Mouse (Mus musculus) left cerebral cortex, adult 2 months (tissue): ENCODE results near the gene Pth1r. TPM values are rescaled to one million over a fixed set of nuclear protein-coding genes. Genes with fewer than 3 reads are reported as not detected.
A peak's percentile ranks its signal among the peaks of the same experiment; 100 is the strongest.

Source experiments
- DNase-seq, 2 experiments: peaks; one replicate each; pipeline ENCODE4 v3.0.0; 2021 to 2022; ENCODE audit warnings: low spot score in 2 of 2, mixed read lengths in 1 of 2; ENCODE audit errors: extremely low spot score in 1 of 2
- H3K27ac ChIP-seq: fragments of 200-600 bp; 2 replicates; pipeline ENCODE4 v1.8.1; 2022
- H3K4me3 ChIP-seq: fragments of 200-600 bp; 2 replicates; pipeline ENCODE4 v1.8.1; 2022
- CTCF ChIP-seq: fragments of 200-600 bp; IDR thresholded peaks from 2 replicates; pipeline ENCODE4 v1.8.1; 2022; ENCODE audit warnings: antibody characterized with exemption, mild to moderate bottlenecking, moderate library complexity
- intact Hi-C: fragments of 180-260 bp; cut with DNase I; formaldehyde crosslinking; loops from one replicate; pipeline ENCODE4 v1.15.1; 2025
- long read RNA-seq, 2 experiments: library from polyadenylated mRNA; stranded (forward); transcript quantifications; one replicate each; pipeline ENCODE4 v2.0.0; 2021; ENCODE audit warnings: borderline mapping rate in 2 of 2
- total RNA-seq, 2 experiments: library from RNA; stranded (reverse); gene quantifications; 2 replicates each; pipeline ENCODE4 v1.2.3; 2021

Gene Pth1r
- total RNA-seq: 1 to 10 TPM; 5.8 to 7.2 TPM
- long read RNA-seq, experiment 1, transcript Pth1r-202 (15 exons, 2,219 nt): major isoform, 6 of 13 reads
- long read RNA-seq, experiment 1, partial matches to known transcripts: 2 of 13 reads
- long read RNA-seq, experiment 1, other reads (novel, unspliced or antisense): 2 of 13 reads
- long read RNA-seq, experiment 2, transcript Pth1r-202 (15 exons, 2,219 nt): major isoform, 9 of 13 reads
- long read RNA-seq, experiment 2, partial matches to known transcripts: 0 of 13 reads
- long read RNA-seq, experiment 2, other reads (novel, unspliced or antisense): 2 of 13 reads

GRCm38 (mm10) chr9:110746961-110747360 lies at the start of gene Pth1r:
Pth1r (minus strand) TSS chr9:110747145.
- H3K27ac ChIP-seq: no peak within 1 kb of the TSS
- TF ChIP-seq CTCF: no peak
- intact Hi-C loops: no loop called here
- DNase-seq: no peak
- no peak within 1 kb of the TSS for H3K4me3 ChIP-seq

- H3K27ac ChIP-seq: no peak overlapping the region
- TF ChIP-seq CTCF: no peak
- DNase-seq: no peak
- intact Hi-C loops: no loop called here
- no peak overlapping the region for H3K4me3 ChIP-seq
Measured at GRCm38 (mm10) chr9:110790462-110790861, 43.5 kb upstream of the Pth1r start.

- Histone ChIP-seq H3K27ac (no peak overlapping the region), H3K4me3 (no peak overlapping the region)
- DNase-seq: no peak
- intact Hi-C loops: no loop called here
- TF ChIP-seq CTCF: peak; percentile 1; the same call in 1 of the 2 replicates
Measured at GRCm38 (mm10) chr9:110788169-110788568, 41.2 kb upstream of the Pth1r start.

GRCm38 (mm10) chr9:110783611-110784010 lies 36.7 kb upstream of the Pth1r start:
- TF ChIP-seq CTCF: no peak
- no peak overlapping the region for H3K4me3 ChIP-seq
- DNase-seq: no peak
- intact Hi-C loops: loop anchor here (5.0 kb wide), 1 partner anchor 151 kb away; no protein-coding TSS in a partner anchor
- H3K27ac ChIP-seq: no peak overlapping the region

GRCm38 (mm10) chr9:110781731-110782130 lies 34.8 kb upstream of the Pth1r start:
- no peak for TF ChIP-seq CTCF
- intact Hi-C loops: loop anchor here (1.0 to 5.0 kb wide), 5 partner anchors 51 to 370 kb away; no protein-coding TSS in a partner anchor
- Histone ChIP-seq H3K27ac (peak overlapping the region; percentile 76), H3K4me3 (peak overlapping the region; percentile 56)
- DNase-seq: peak; percentile 63 to 74

- Histone ChIP-seq H3K27ac (peak overlapping the region; percentile 76), H3K4me3 (peak overlapping the region; percentile 56)
- TF ChIP-seq CTCF: peak; percentile 94
- intact Hi-C loops: loop anchor here (1.0 to 5.0 kb wide), 5 partner anchors 50 to 370 kb away; no protein-coding TSS in a partner anchor
- peak; percentile 93 to 97 for DNase-seq
Measured at GRCm38 (mm10) chr9:110781256-110781721, 34.3 kb upstream of the Pth1r start.

- no peak overlapping the region for H3K4me3 ChIP-seq
- DNase-seq: no peak
- no peak overlapping the region for H3K27ac ChIP-seq
- peak; percentile 20 for TF ChIP-seq CTCF
- intact Hi-C loops: no loop called here
Measured at GRCm38 (mm10) chr9:110779242-110779913, 32.4 kb upstream of the Pth1r start.

- Histone ChIP-seq H3K27ac (no peak overlapping the region), H3K4me3 (no peak overlapping the region)
- no peak for DNase-seq
- no peak for TF ChIP-seq CTCF
- intact Hi-C loops: no loop called here
Measured at GRCm38 (mm10) chr9:110778559-110778958, 31.6 kb upstream of the Pth1r start.

- no peak overlapping the region for H3K4me3 ChIP-seq
- intact Hi-C loops: no loop called here
- no peak for DNase-seq
- no peak overlapping the region for H3K27ac ChIP-seq
- TF ChIP-seq CTCF: no peak
Measured at GRCm38 (mm10) chr9:110778100-110778499, 31.2 kb upstream of the Pth1r start.

- Histone ChIP-seq H3K4me3 (no peak overlapping the region), H3K27ac (no peak overlapping the region)
- intact Hi-C loops: no loop called here
- TF ChIP-seq CTCF: no peak
- DNase-seq: no peak
Measured at GRCm38 (mm10) chr9:110775269-110776022, 28.5 kb upstream of the Pth1r start.

- no peak for DNase-seq
- intact Hi-C loops: no loop called here
- TF ChIP-seq CTCF: no peak
- H3K27ac ChIP-seq: no peak overlapping the region
- no peak overlapping the region for H3K4me3 ChIP-seq
Measured at GRCm38 (mm10) chr9:110774403-110775268, 27.7 kb upstream of the Pth1r start.
